Comparison of ENCODE assay signal across 18 mouse cellular contexts in genomic region chr14:55146324-55146723, GRCm38 (mm10). TPM values are rescaled to one million over a fixed set of nuclear protein-coding genes. Genes with fewer than 3 reads are reported as not detected.
DNase-seq lines count a peak whose midpoint lies in the region; ATAC-seq and TF ChIP-seq lines count a peak whose summit lies in the region.
"Had no signal": no experiment of that assay in that cellular context is flagged by ENCODE, and none has a peak within 500 bp of the region (broad histone marks: within the 10 kb centered on the region; RNA-seq: fewer than 3 reads in every experiment).

No protein-coding gene starts in this region.

- 0 out of 2 replicates have a peak overlapping the region, but pooled peaks have one; percentile 2 for H3K27ac ChIP-seq in liver, postnatal 0 days (ENCODE audit: low read depth)
- peak overlapping the region; percentile 87 for H3K27ac ChIP-seq in CH12.LX (ENCODE audit: insufficient read depth, low read depth)
- H3K27ac ChIP-seq in brown adipose tissue, adult 24 weeks (replicated peaks; ENCODE audit: low read depth, low read length), result peak overlapping the region; percentile 46
- no peak overlapping the region for H3K27ac ChIP-seq in heart, embryonic 10.5 days
- H3K27ac ChIP-seq: embryonic facial prominence, embryonic 15.5 days; forebrain, embryonic 10.5 days; heart, embryonic 13.5 days; hindbrain, embryonic 12.5 days had no signal

- no peaks in the 10 kb centered on the region for H3K36me3 ChIP-seq in liver, postnatal 0 days (replicated peaks; ENCODE audit: insufficient read depth, low read length)
- no peaks in the 10 kb centered on the region for H3K36me3 ChIP-seq in CH12.LX (replicated peaks in 1 of 2; ENCODE audit: control insufficient read depth in 1 of 2, insufficient read depth in 1 of 2, low read length in 1 of 2)
- no peaks in the 10 kb centered on the region for H3K36me3 ChIP-seq in heart, embryonic 10.5 days
- H3K36me3 ChIP-seq: embryonic facial prominence, embryonic 15.5 days; forebrain, embryonic 10.5 days; G1E; heart, embryonic 13.5 days; hindbrain, embryonic 12.5 days had no signal

- no peak overlapping the region for H3K4me3 ChIP-seq in liver, postnatal 0 days (ENCODE audit: low read depth, low read length)
- H3K4me3 ChIP-seq in CH12.LX (replicated peaks in 1 of 3; ENCODE audit: low read depth in 2 of 3, low read length in 2 of 3, poor library complexity in 1 of 3), result no peak overlapping the region
- H3K4me3 ChIP-seq in brown adipose tissue, adult 24 weeks (ENCODE audit: insufficient read depth, low read depth, low read length), result no peak overlapping the region
- H3K4me3 ChIP-seq in heart, embryonic 10.5 days, result no peak overlapping the region
- H3K4me3 ChIP-seq: embryonic facial prominence, embryonic 15.5 days; erythroblast, embryonic 14.5 days; forebrain, embryonic 10.5 days; gastrocnemius, adult 2 months; heart, embryonic 13.5 days; hindbrain, embryonic 12.5 days had no signal

- no peaks in the 10 kb centered on the region for H3K79me2 ChIP-seq in CH12.LX (replicated peaks; ENCODE audit: control insufficient read depth, extremely low read depth, insufficient read depth, poor library complexity, severe bottlenecking)

- no peaks in the 10 kb centered on the region for H3K27me3 ChIP-seq in liver, postnatal 0 days (ENCODE audit: insufficient read depth, low read length)
- no peaks in the 10 kb centered on the region for H3K27me3 ChIP-seq in CH12.LX (replicated peaks)
- H3K27me3 ChIP-seq in heart, embryonic 10.5 days (ENCODE audit: insufficient read depth, poor library complexity, severe bottlenecking), result 0 out of 2 replicates have a peak, but pooled peaks cover 9% of the 10 kb centered on the region
- H3K27me3 ChIP-seq: embryonic facial prominence, embryonic 15.5 days; heart, embryonic 13.5 days; hindbrain, embryonic 12.5 days had no signal

- no peak for ATAC-seq in liver, postnatal 0 days
- ATAC-seq: forebrain, embryonic 14.5 days; hindbrain, embryonic 16.5 days had no signal

- DNase-seq in liver, postnatal 0 days, result no peak
- DNase-seq in liver (no peak), CH12.LX (ENCODE audit: extremely low read depth) (peak; percentile 53)
- DNase-seq in heart, embryonic 10.5 days (ENCODE audit: low spot score), result no peak
- DNase-seq in right cerebral cortex, postnatal 36 days (ENCODE audit: low spot score in 2 of 2), result no peak
- DNase-seq: cerebellum, adult 18-20 months; cerebellum, adult 9-11 months had no signal

- no peak for TF ChIP-seq POLR2A in CH12.LX (IDR thresholded peaks at IDR 0.05; ENCODE audit: low read depth, low read length)

- no peak for TF ChIP-seq CTCF in liver, postnatal 0 days (IDR thresholded peaks at IDR 0.05; ENCODE audit: low read depth)
- no peak for TF ChIP-seq CTCF in CH12.LX (conservative IDR thresholded peaks at IDR 0.05 in 1 of 2, IDR thresholded peaks at IDR 0.05 in 1 of 2; ENCODE audit: low read depth in 2 of 2, low read length in 2 of 2)

- H3K9me3 ChIP-seq in liver, postnatal 0 days (ENCODE audit: low read length), result no peaks in the 10 kb centered on the region
- H3K9me3 ChIP-seq in CH12.LX (replicated peaks; ENCODE audit: low read length), result no peaks in the 10 kb centered on the region
- no peaks in the 10 kb centered on the region for H3K9me3 ChIP-seq in heart, embryonic 10.5 days
- H3K9me3 ChIP-seq: embryonic facial prominence, embryonic 15.5 days; forebrain, embryonic 10.5 days; G1E; heart, embryonic 13.5 days; hindbrain, embryonic 12.5 days had no signal

- dilution Hi-C loops in CH12.LX (cut with MboI; ENCODE audit: extremely low pct_ligation_motif_present, extremely low pct_unique_long_range_greater_than_20kb, low sequenced_read_pairs), result no loop called here

- no peak overlapping the region for H3K9ac ChIP-seq in liver, postnatal 0 days (replicated peaks)
- H3K9ac ChIP-seq in CH12.LX (ENCODE audit: insufficient read depth, low read depth), result peak overlapping the region; percentile 27; the same call in 1 of the 2 replicates
- H3K9ac ChIP-seq: embryonic facial prominence, embryonic 15.5 days; heart, embryonic 13.5 days; hindbrain, embryonic 12.5 days had no signal

- no peak for TF ChIP-seq RAD21 in CH12.LX (IDR thresholded peaks at IDR 0.05; ENCODE audit: low read depth, low read length)

- WGBS in liver, postnatal 0 days (ENCODE audit: insufficient replicate concordance), result 71% methylated on average over 1 of the region's 1 CpGs
- 86% methylated on average over 1 of the region's 1 CpGs for WGBS in heart, embryonic 10.5 days

- TF ChIP-seq EP300 in liver, postnatal 0 days (IDR thresholded peaks at IDR 0.05; ENCODE audit: low read depth), result no peak
- peak; percentile 27; the same call in 1 of the 2 replicates for TF ChIP-seq EP300 in CH12.LX (IDR thresholded peaks at IDR 0.05; ENCODE audit: low read length)

- in situ Hi-C loops in CH12.LX (cut with MboI; ENCODE audit: low pct_ligation_motif_present, low pct_unique_long_range_greater_than_20kb, low sequenced_read_pairs), result no loop called here

- H3K4me2 ChIP-seq in liver, postnatal 0 days (ENCODE audit: low read depth, low read length), result no peak overlapping the region
- H3K4me2 ChIP-seq in CH12.LX (ENCODE audit: insufficient read depth, low read depth, poor library complexity, severe bottlenecking), result peak overlapping the region; percentile 18
- H3K4me2 ChIP-seq: embryonic facial prominence, embryonic 15.5 days; heart, embryonic 13.5 days; hindbrain, embryonic 12.5 days had no signal

- H3K4me1 ChIP-seq in liver, postnatal 0 days (ENCODE audit: insufficient read depth), result peaks cover 3% of the 10 kb centered on the region; the same call in 1 of the 2 replicates
- H3K4me1 ChIP-seq in CH12.LX (ENCODE audit: control insufficient read depth in 1 of 2, insufficient read depth in 2 of 2), result peaks cover 16 to 57% of the 10 kb centered on the region in 2 experiments
- H3K4me1 ChIP-seq in brown adipose tissue, adult 24 weeks (ENCODE audit: control insufficient read depth, insufficient read depth, insufficient read length, low read length), result no peaks in the 10 kb centered on the region
- H3K4me1 ChIP-seq in heart, embryonic 10.5 days, result peaks cover 36% of the 10 kb centered on the region
- H3K4me1 ChIP-seq: embryonic facial prominence, embryonic 15.5 days had no signal

TF ChIP-seq in CH12.LX, 34 proteins besides CTCF, POLR2A, EP300 and RAD21:
- TF ChIP-seq MEF2A (IDR thresholded peaks at IDR 0.05; ENCODE audit: borderline replicate concordance, low read depth, low read length), result no peak
- TF ChIP-seq MAZ (IDR thresholded peaks at IDR 0.05; ENCODE audit: low read depth, low read length), result no peak
- TF ChIP-seq PAX5 (IDR thresholded peaks at IDR 0.05; ENCODE audit: low read length), result no peak
- peak; percentile 57; the same call in 1 of the 2 replicates for TF ChIP-seq TCF12 (IDR thresholded peaks at IDR 0.05; ENCODE audit: low read depth, low read length)
- no peak for TF ChIP-seq ZNF384 (IDR thresholded peaks at IDR 0.05; ENCODE audit: low read depth, low read length)
- 0 out of 2 replicates have a peak, but pooled peaks have one; percentile 7 for TF ChIP-seq SMC3 (IDR thresholded peaks at IDR 0.05; ENCODE audit: low read depth, low read length)
TF ChIP-seq in CH12.LX: peak in this region for 2.

RNA-seq across cellular contexts. Expression of gene Jph4, which starts 29.6 kb away (rescaled TPM):
- polyA plus RNA-seq in liver, postnatal 0 days (2015; fragmentation: Nextera tagmentation; extraction: Ambion mirVana), result not detected in 2 replicates
- not detected in 2 replicates for total RNA-seq in CH12.LX (2012; rRNA removed)
- total RNA-seq in CH12.LX (2014; rRNA removed), result not detected in 2 replicates
- polyA plus RNA-seq in CH12.LX (2012; ENCODE audit: insufficient read length, low read depth), result not detected in 2 replicates
- polyA plus RNA-seq in brown adipose tissue, adult 24 weeks (2012; ENCODE audit: insufficient read depth, insufficient read length, missing spikeins), result not detected in 2 replicates
- polyA plus RNA-seq in heart, embryonic 10.5 days (2016; fragmentation: Nextera tagmentation; extraction: Ambion mirVana), result 0.06 and 0.18 TPM in 2 replicates
- total RNA-seq: granulocyte monocyte progenitor cell, adult 5-6 weeks had no signal
- polyA plus RNA-seq: erythroblast, embryonic 14.5 days; G1E had no signal

RNA-seq across cellular contexts. Expression of gene Ap1g2, which starts 39.9 kb away (rescaled TPM):
- 7.8 and 9.6 TPM in 2 replicates for polyA plus RNA-seq in liver, postnatal 0 days (2015; fragmentation: Nextera tagmentation; extraction: Ambion mirVana)
- total RNA-seq in CH12.LX (2012; rRNA removed), result 23.4 and 28.5 TPM in 2 replicates
- 16.2 and 18.3 TPM in 2 replicates for total RNA-seq in CH12.LX (2014; rRNA removed)
- polyA plus RNA-seq in CH12.LX (2012; ENCODE audit: insufficient read length, low read depth), result 59.1 and 64.8 TPM in 2 replicates
- polyA plus RNA-seq in brown adipose tissue, adult 24 weeks (2012; ENCODE audit: insufficient read depth, insufficient read length, missing spikeins), result 16.9 and 20.8 TPM in 2 replicates
- 15.6 and 18.9 TPM in 2 replicates for polyA plus RNA-seq in heart, embryonic 10.5 days (2016; fragmentation: Nextera tagmentation; extraction: Ambion mirVana)

RNA-seq across cellular contexts. Expression of gene Thtpa, which starts 51.7 kb away (rescaled TPM):
- 5.9 and 7.0 TPM in 2 replicates for polyA plus RNA-seq in liver, postnatal 0 days (2015; fragmentation: Nextera tagmentation; extraction: Ambion mirVana)
- total RNA-seq in CH12.LX (2012; rRNA removed), result 3.7 and 4.0 TPM in 2 replicates
- total RNA-seq in CH12.LX (2014; rRNA removed), result 9.0 and 9.4 TPM in 2 replicates
- polyA plus RNA-seq in CH12.LX (2012; ENCODE audit: insufficient read length, low read depth), result 5.5 and 6.7 TPM in 2 replicates
- 9.0 and 15.6 TPM in 2 replicates for polyA plus RNA-seq in brown adipose tissue, adult 24 weeks (2012; ENCODE audit: insufficient read depth, insufficient read length, missing spikeins)
- 16.1 and 16.4 TPM in 2 replicates for polyA plus RNA-seq in heart, embryonic 10.5 days (2016; fragmentation: Nextera tagmentation; extraction: Ambion mirVana)

RNA-seq across cellular contexts. Expression of gene Zfhx2, which starts 54.2 kb away (rescaled TPM):
- 0.78 and 1.0 TPM in 2 replicates for polyA plus RNA-seq in liver, postnatal 0 days (2015; fragmentation: Nextera tagmentation; extraction: Ambion mirVana)
- total RNA-seq in CH12.LX (2012; rRNA removed) (0.34 and 0.59 TPM in 2 replicates), CH12.LX (2014; rRNA removed) (0.03 and 0.07 TPM in 2 replicates)
- polyA plus RNA-seq in CH12.LX (2012; ENCODE audit: insufficient read length, low read depth), result 0.29 and 0.30 TPM in 2 replicates
- polyA plus RNA-seq in brown adipose tissue, adult 24 weeks (2012; ENCODE audit: insufficient read depth, insufficient read length, missing spikeins), result 2.3 and 2.5 TPM in 2 replicates
- polyA plus RNA-seq in heart, embryonic 10.5 days (2016; fragmentation: Nextera tagmentation; extraction: Ambion mirVana), result 3.8 and 4.2 TPM in 2 replicates
